Mouse (Mus musculus) testis, adult 2 months (tissue): Measurements from ENCODE around the gene Rnf111.

Experiments
- CTCF ChIP-seq: fragments of 200-500 bp; IDR thresholded peaks from 2 replicates; pipeline ENCODE4 v1.5.1; 2012; ENCODE audit warnings: low read depth, mild to moderate bottlenecking, inconsistent platforms, low read length, moderate library complexity; ENCODE audit not compliant: control insufficient read depth, insufficient read depth, insufficient replicate concordance
- POLR2A ChIP-seq: fragments of 200-500 bp; IDR thresholded peaks from 2 replicates; pipeline ENCODE4 v1.6.1; 2012; ENCODE audit warnings: low read depth, mild to moderate bottlenecking, inconsistent platforms, low read length, moderate library complexity; ENCODE audit not compliant: control insufficient read depth

- peak; percentile 54; the same call in 1 of the 2 replicates for TF ChIP-seq POLR2A
- no peak for TF ChIP-seq CTCF
Observed at GRCm38 (mm10) chr9:70543048-70543880, 39.7 kb upstream of the Rnf111 start.
